Mouse (Mus musculus) gastrocnemius, adult 2 months (tissue): ENCODE results near the gene Ech1. TPM values are rescaled to one million over a fixed set of nuclear protein-coding genes. Genes with fewer than 3 reads are reported as not detected.

Source experiments
- DNase-seq: peaks from one replicate; pipeline ENCODE4 v3.0.0; 2022
- H3K27ac ChIP-seq: fragments of 200-600 bp; 2 replicates; pipeline ENCODE4 v1.8.1; 2022; ENCODE audit warnings: mild to moderate bottlenecking
- H3K4me3 ChIP-seq: fragments of 200-600 bp; 2 replicates; pipeline ENCODE4 v1.8.1; 2022; ENCODE audit warnings: mild to moderate bottlenecking, moderate library complexity
- CTCF ChIP-seq: fragments of 200-600 bp; IDR thresholded peaks from 2 replicates; pipeline ENCODE4 v1.8.1; 2022; ENCODE audit warnings: antibody characterized with exemption, mild to moderate bottlenecking, moderate library complexity
- intact Hi-C: fragments of 180-260 bp; cut with DNase I; formaldehyde crosslinking; loops from one replicate; pipeline ENCODE4 v1.15.1; 2025
- total RNA-seq, 2 experiments: library from RNA; stranded (reverse); gene quantifications; 2 replicates each; pipeline ENCODE4 v1.2.3; 2021

Ech1 gene
- total RNA-seq, 2 experiments from 2014 or later = 173 to 338 TPM

- intact Hi-C loops = no loop called here
- Histone ChIP-seq H3K27ac (no peak overlapping the region), H3K4me3 (no peak overlapping the region)
- DNase-seq = no peak
- TF ChIP-seq CTCF = no peak
Measured at GRCm38 (mm10) chr7:28816920-28817319, 8.1 kb upstream of the Ech1 start.

- Histone ChIP-seq H3K27ac (0 out of 2 replicates have a peak overlapping the region, but pooled peaks have one; percentile 8), H3K4me3 (no peak overlapping the region; the same call in 1 of the 2 replicates)
- no peak for DNase-seq
- TF ChIP-seq CTCF = no peak
- intact Hi-C loops = no loop called here
Measured at GRCm38 (mm10) chr7:28817524-28817923, 7.5 kb upstream of the Ech1 start.

GRCm38 (mm10) chr7:28817957-28818356 is 7.1 kb upstream of the Ech1 start:
- Histone ChIP-seq H3K4me3 (no peak overlapping the region; the same call in 1 of the 2 replicates), H3K27ac (0 out of 2 replicates have a peak overlapping the region, but pooled peaks have one; percentile 8)
- no peak for TF ChIP-seq CTCF
- no peak for DNase-seq
- intact Hi-C loops = no loop called here

- DNase-seq = no peak
- no peak overlapping the region for H3K4me3 ChIP-seq
- TF ChIP-seq CTCF = no peak
- intact Hi-C loops = no loop called here
- H3K27ac ChIP-seq = no peak overlapping the region
Measured at GRCm38 (mm10) chr7:28818436-28818835, 6.6 kb upstream of the Ech1 start.

GRCm38 (mm10) chr7:28818861-28819452 is 6.1 kb upstream of the Ech1 start:
- intact Hi-C loops = no loop called here
- no peak for DNase-seq
- Histone ChIP-seq H3K4me3 (no peak overlapping the region), H3K27ac (peak overlapping the region; percentile 31; the same call in 1 of the 2 replicates)
- TF ChIP-seq CTCF = no peak

- intact Hi-C loops = no loop called here
- no peak for DNase-seq
- H3K4me3 ChIP-seq = peak overlapping the region; percentile 9; the same call in 1 of the 2 replicates
- H3K27ac ChIP-seq = peak overlapping the region; percentile 96
- no peak for TF ChIP-seq CTCF
Measured at GRCm38 (mm10) chr7:28819571-28819970, 5.4 kb upstream of the Ech1 start.

- intact Hi-C loops = no loop called here
- Histone ChIP-seq H3K27ac (peak overlapping the region; percentile 96), H3K4me3 (peak overlapping the region; percentile 9)
- DNase-seq = peak; percentile 43
- no peak for TF ChIP-seq CTCF
Measured at GRCm38 (mm10) chr7:28820358-28821260, 4.4 kb upstream of the Ech1 start.

- TF ChIP-seq CTCF = no peak
- Histone ChIP-seq H3K4me3 (peak overlapping the region; percentile 34), H3K27ac (peak overlapping the region; percentile 96)
- peak; percentile 80 for DNase-seq
- intact Hi-C loops = no loop called here
Measured at GRCm38 (mm10) chr7:28821261-28821831, 3.7 kb upstream of the Ech1 start.

- intact Hi-C loops = no loop called here
- Histone ChIP-seq H3K4me3 (no peak overlapping the region), H3K27ac (peak overlapping the region; percentile 96)
- no peak for TF ChIP-seq CTCF
- DNase-seq = peak; percentile 16
Measured at GRCm38 (mm10) chr7:28822556-28822955, 2.5 kb upstream of the Ech1 start.

- no peak for TF ChIP-seq CTCF
- H3K27ac ChIP-seq = peak overlapping the region; percentile 96
- no peak overlapping the region for H3K4me3 ChIP-seq
- intact Hi-C loops = loop anchor here (1.0 kb wide), 1 partner anchor 11 kb away; no protein-coding TSS in a partner anchor
- DNase-seq = peak; percentile 22
Measured at GRCm38 (mm10) chr7:28822993-28823903, 1.8 kb upstream of the Ech1 start.

- Histone ChIP-seq H3K4me3 (no peak overlapping the region), H3K27ac (peak overlapping the region; percentile 96)
- intact Hi-C loops = loop anchor here (1.0 kb wide), 1 partner anchor 12 kb away; no protein-coding TSS in a partner anchor
- TF ChIP-seq CTCF = no peak
- DNase-seq = no peak
Measured at GRCm38 (mm10) chr7:28823932-28824331, 1.1 kb upstream of the Ech1 start.
